Mouse (Mus musculus) CH12.LX (cell line): ENCODE measurements at regions not wholly inside any gene's neighbourhood (a gene's known extent, or its start where the extent isn't known, plus 50 kb on each side); places are given as distances from the start of the nearest gene placed in this dataset.

Experiments
- DNase-seq: peaks from one replicate; pipeline ENCODE4 v3.0.0-alpha.2; 2013; ENCODE audit errors: extremely low read depth
- H3K27ac ChIP-seq: 2 replicates; pipeline ENCODE4 v1.5.1; 2012; ENCODE audit warnings: low read depth, mild to moderate bottlenecking, control low read depth, moderate library complexity; ENCODE audit not compliant: insufficient read depth
- H3K27me3 ChIP-seq: replicated peaks from 2 replicates; pipeline ENCODE3; 2012; ENCODE audit warnings: inconsistent platforms
- H3K36me3 ChIP-seq, 2 experiments: replicated peaks in 1 of 2; 2 replicates each; pipeline versions ENCODE3 to v1.6.1; 2012; ENCODE audit warnings: inconsistent platforms in 1 of 2, low read length in 1 of 2, mild to moderate bottlenecking in 1 of 2, mixed read lengths in 1 of 2, moderate library complexity in 1 of 2; ENCODE audit not compliant: control insufficient read depth in 1 of 2, insufficient read depth in 1 of 2
- H3K4me1 ChIP-seq, 2 experiments: 2 replicates each; pipeline ENCODE4 v1.6.1; 2012; ENCODE audit warnings: inconsistent platforms in 1 of 2, moderate library complexity in 1 of 2; ENCODE audit not compliant: insufficient read depth in 2 of 2, control insufficient read depth in 1 of 2
- H3K4me2 ChIP-seq: 2 replicates; pipeline ENCODE4 v1.6.1; 2012; ENCODE audit warnings: low read depth, mild to moderate bottlenecking, control low read depth; ENCODE audit not compliant: poor library complexity, insufficient read depth, severe bottlenecking
- H3K4me3 ChIP-seq, 3 experiments: fragments of 150-350 bp in 1 of 3; sonication (generic) in 1 of 3; replicated peaks in 1 of 3; 2 replicates each; pipeline versions ENCODE3 to v1.5.1; 2011 to 2012; ENCODE audit warnings: low read depth in 2 of 3, low read length in 2 of 3, mild to moderate bottlenecking in 2 of 3, moderate library complexity in 2 of 3, control low read depth in 1 of 3, improper control_type of control experiment in 1 of 3, inconsistent platforms in 1 of 3, mixed read lengths in 1 of 3; ENCODE audit not compliant: poor library complexity in 1 of 3
- H3K79me2 ChIP-seq: replicated peaks from 2 replicates; pipeline ENCODE4 v1.6.1; 2012; ENCODE audit warnings: mild to moderate bottlenecking, moderate library complexity; ENCODE audit not compliant: control insufficient read depth, poor library complexity, insufficient read depth, severe bottlenecking; ENCODE audit errors: extremely low read depth
- H3K9ac ChIP-seq: 2 replicates; pipeline ENCODE4 v1.6.1; 2012; ENCODE audit warnings: low read depth, mild to moderate bottlenecking, control low read depth, moderate library complexity; ENCODE audit not compliant: insufficient read depth
- H3K9me3 ChIP-seq: replicated peaks from 2 replicates; pipeline ENCODE3; 2012; ENCODE audit warnings: low read length, inconsistent platforms, mixed read lengths
- BHLHE40 ChIP-seq: IDR thresholded peaks from 2 replicates; pipeline ENCODE4 v1.6.1; 2011; ENCODE audit warnings: mild to moderate bottlenecking, low read depth, low read length, improper control_type of control experiment
- ELF1 ChIP-seq: IDR thresholded peaks from 2 replicates; pipeline ENCODE4 v1.6.1; 2014; ENCODE audit warnings: low read depth, mild to moderate bottlenecking, inconsistent platforms, low read length, improper control_type of control experiment
- EP300 ChIP-seq: IDR thresholded peaks from 2 replicates; pipeline ENCODE4 v1.6.1; 2011; ENCODE audit warnings: low read length, improper control_type of control experiment
- GABPA ChIP-seq: IDR thresholded peaks from 2 replicates; pipeline ENCODE4 v1.6.1; 2012; ENCODE audit warnings: low read depth, low read length, improper control_type of control experiment, inconsistent platforms; ENCODE audit not compliant: insufficient replicate concordance
- HCFC1 ChIP-seq: IDR thresholded peaks from 2 replicates; pipeline ENCODE4 v1.6.1; 2012; ENCODE audit warnings: low read depth, mild to moderate bottlenecking, inconsistent platforms, low read length, improper control_type of control experiment
- IRF4 ChIP-seq: IDR thresholded peaks from 2 replicates; pipeline ENCODE4 v1.6.1; 2014; ENCODE audit warnings: low read depth, mild to moderate bottlenecking, inconsistent platforms, low read length, improper control_type of control experiment
- JUN ChIP-seq: IDR thresholded peaks from 2 replicates; pipeline ENCODE4 v1.6.1; 2011; ENCODE audit warnings: low read depth, mild to moderate bottlenecking, low read length, improper control_type of control experiment, moderate library complexity; ENCODE audit not compliant: insufficient read depth
- MYC ChIP-seq: IDR thresholded peaks from 2 replicates; pipeline ENCODE4 v1.6.1; 2011; ENCODE audit warnings: low read depth, mild to moderate bottlenecking, improper control_type of control experiment, low read length
- PAX5 ChIP-seq: IDR thresholded peaks from 2 replicates; pipeline ENCODE4 v1.6.1; 2012; ENCODE audit warnings: low read length, inconsistent platforms, mixed read lengths
- POLR2AphosphoS2 ChIP-seq: IDR thresholded peaks from 2 replicates; pipeline ENCODE4 v1.6.1; 2011; ENCODE audit warnings: low read depth, low read length, improper control_type of control experiment
- RAD21 ChIP-seq: IDR thresholded peaks from 2 replicates; pipeline ENCODE4 v1.6.1; 2011; ENCODE audit warnings: low read depth, mild to moderate bottlenecking, low read length, improper control_type of control experiment, moderate library complexity
- SIN3A ChIP-seq: IDR thresholded peaks from 2 replicates; pipeline ENCODE4 v1.6.1; 2012; ENCODE audit warnings: low read length, improper control_type of control experiment, inconsistent platforms
- TBP ChIP-seq: conservative IDR thresholded peaks from 2 replicates; pipeline ENCODE4 v1.6.1; 2011; ENCODE audit warnings: low read depth, low read length, improper control_type of control experiment
- UBTF ChIP-seq: IDR thresholded peaks from 2 replicates; pipeline ENCODE4 v1.6.1; 2012; ENCODE audit warnings: low read depth, mild to moderate bottlenecking, inconsistent platforms, low read length, improper control_type of control experiment, moderate library complexity
- ZC3H11A ChIP-seq: IDR thresholded peaks from 2 replicates; pipeline ENCODE4 v1.6.1; 2012; ENCODE audit warnings: low read depth, mild to moderate bottlenecking, inconsistent platforms, low read length, improper control_type of control experiment
- dilution Hi-C: fragments of 300-500 bp; cut with MboI; formaldehyde crosslinking; loops from 2 replicates; pipeline ENCODE4 v1.14.3; 2020; ENCODE audit warnings: low sequenced_read_pairs; ENCODE audit not compliant: extremely low pct_unique_long_range_greater_than_20kb, extremely low pct_ligation_motif_present
- in situ Hi-C: fragments of 300-500 bp; cut with MboI; formaldehyde crosslinking; loops from 3 replicates; pipeline ENCODE4 v1.14.3; 2019; ENCODE audit warnings: low sequenced_read_pairs, low pct_ligation_motif_present, low pct_unique_long_range_greater_than_20kb, mixed read lengths

- no peak for TF ChIP-seq UBTF
- no peak for TF ChIP-seq TBP
- no peak for TF ChIP-seq GABPA
- no peak for TF ChIP-seq IRF4
- TF ChIP-seq HCFC1: no peak
- TF ChIP-seq SIN3A: no peak
- no peak for TF ChIP-seq RAD21
- no peak for TF ChIP-seq ELF1
- no peak for TF ChIP-seq EP300
- TF ChIP-seq JUN: no peak
- TF ChIP-seq BHLHE40: no peak
- no peak for TF ChIP-seq POLR2AphosphoS2
- TF ChIP-seq MYC: no peak
- TF ChIP-seq ZC3H11A: no peak
- in situ Hi-C loops: no loop called here
- no peak overlapping the region for H3K9ac ChIP-seq
- no peaks in the 10 kb centered on the region for H3K27me3 ChIP-seq
- H3K4me2 ChIP-seq: no peak overlapping the region
- peaks cover 3% of the 10 kb centered on the region for H3K9me3 ChIP-seq
- H3K4me1 ChIP-seq: peaks cover 3 to 11% of the 10 kb centered on the region in 2 experiments; a peak in 2 of 4 replicates
- H3K27ac ChIP-seq: no peak overlapping the region
- no peak overlapping the region for H3K4me3 ChIP-seq
- dilution Hi-C loops: no loop called here
- no peak for DNase-seq
- no peaks in the 10 kb centered on the region for H3K79me2 ChIP-seq
- H3K36me3 ChIP-seq: no peaks in the 10 kb centered on the region
These were observed 122.1 kb upstream of the Gm5148 start for GRCm38 (mm10) chr3:37846191-37847003.

GRCm38 (mm10) chr3:37845313-37846023 lies 121.2 kb upstream of the Gm5148 start:
- Histone ChIP-seq H3K79me2 (no peaks in the 10 kb centered on the region), H3K4me1 (peaks cover 3 to 11% of the 10 kb centered on the region in 2 experiments; a peak in 2 of 4 replicates), H3K27ac (no peak overlapping the region), H3K9ac (no peak overlapping the region), H3K4me2 (no peak overlapping the region), H3K4me3 (no peak overlapping the region), H3K9me3 (peaks cover 3% of the 10 kb centered on the region), H3K27me3 (no peaks in the 10 kb centered on the region), H3K36me3 (no peaks in the 10 kb centered on the region)
- TF ChIP-seq PAX5: no peak
- TF ChIP-seq BHLHE40: peak; percentile 53
- TF ChIP-seq EP300: 0 out of 2 replicates have a peak, but pooled peaks have one; percentile 13
- dilution Hi-C loops: no loop called here
- in situ Hi-C loops: no loop called here
- DNase-seq: peak; percentile 35
